In genomic region chr5:3973764-3974163, GRCm38 (mm10) we compare ENCODE assay signal across 35 mouse cellular contexts.
"Had no signal": no experiment of that assay in that cellular context is flagged by ENCODE, and none has a peak within 500 bp of the region (broad histone marks: within the 10 kb centered on the region; RNA-seq: fewer than 3 reads in every experiment).

No protein-coding gene starts in this region.

- H3K4me1 ChIP-seq: heart, embryonic 15.5 days; hindbrain, embryonic 10.5 days; hindbrain, embryonic 12.5 days; hindbrain, embryonic 13.5 days; hindbrain, embryonic 15.5 days; intestine, embryonic 15.5 days; kidney, embryonic 15.5 days had no signal

- H3K4me2 ChIP-seq: heart, embryonic 11.5 days; heart, embryonic 12.5 days; heart, embryonic 13.5 days; heart, embryonic 15.5 days; hindbrain, embryonic 12.5 days; hindbrain, embryonic 13.5 days; hindbrain, embryonic 15.5 days; intestine, embryonic 15.5 days; kidney, embryonic 15.5 days had no signal

- H3K27ac ChIP-seq: heart, embryonic 10.5 days; heart, embryonic 13.5 days; heart, embryonic 15.5 days; hindbrain, embryonic 10.5 days; hindbrain, embryonic 12.5 days; hindbrain, embryonic 13.5 days; hindbrain, embryonic 15.5 days; hindbrain, postnatal 0 days; intestine, embryonic 15.5 days; kidney, embryonic 15.5 days; kidney, postnatal 0 days; layer of hippocampus, adult 2 months; left cerebral cortex, adult 2 months had no signal

- DNase-seq: heart, postnatal 10 days; heart, postnatal 14 days; heart, postnatal 36 days; heart, postnatal 4 days; kidney, adult 11 months; kidney, adult 18-20 months; kidney, adult 2 months; kidney, adult 8-10 months; kidney, adult 9 months; kidney, postnatal 10 days; kidney, postnatal 14 days; kidney, postnatal 25 days; kidney, postnatal 36 days; kidney, postnatal 4 days; layer of hippocampus, adult 9-11 months; layer of hippocampus, postnatal 36 days had no signal

- H3K4me3 ChIP-seq: heart, embryonic 10.5 days; heart, embryonic 12.5 days; heart, embryonic 13.5 days; heart, embryonic 15.5 days; hindbrain, embryonic 10.5 days; hindbrain, embryonic 12.5 days; hindbrain, embryonic 13.5 days; hindbrain, embryonic 15.5 days; intestine, embryonic 15.5 days; kidney, embryonic 15.5 days; layer of hippocampus, adult 2 months; left cerebral cortex, adult 2 months had no signal

- H3K9me3 ChIP-seq: heart, embryonic 10.5 days; heart, embryonic 12.5 days; heart, embryonic 13.5 days; heart, embryonic 15.5 days; hindbrain, embryonic 10.5 days; hindbrain, embryonic 12.5 days; hindbrain, embryonic 13.5 days; hindbrain, embryonic 15.5 days; intestine, embryonic 15.5 days; kidney, embryonic 15.5 days had no signal

- H3K9ac ChIP-seq: heart, embryonic 12.5 days; heart, embryonic 13.5 days; heart, embryonic 15.5 days; hindbrain, embryonic 12.5 days; hindbrain, embryonic 13.5 days; hindbrain, embryonic 15.5 days; intestine, embryonic 15.5 days; kidney, embryonic 15.5 days had no signal

- H3K27me3 ChIP-seq: heart, embryonic 12.5 days; heart, embryonic 13.5 days; heart, embryonic 15.5 days; hindbrain, embryonic 12.5 days; hindbrain, embryonic 13.5 days; hindbrain, embryonic 15.5 days; intestine, embryonic 15.5 days; kidney, embryonic 15.5 days had no signal

- ATAC-seq: hindbrain, embryonic 16.5 days; hindbrain, postnatal 0 days; inflammation-experienced regulatory T-cells, adult 6 months; intestine, embryonic 15.5 days; intestine, embryonic 16.5 days; intestine, postnatal 0 days had no signal
